Mouse (Mus musculus) bone marrow macrophage, adult 2 months (primary cell): ENCODE data around the gene Pitx3. TPM values are rescaled to one million over a fixed set of nuclear protein-coding genes. Genes with fewer than 3 reads are reported as not detected.
"Not testable (repeated sequence)": the region's sequence is repeated elsewhere in the genome, so short reads cannot be mapped to it uniquely, and the experiment has no call there.

ENCODE experiments used
- H3K27ac ChIP-seq: 2 replicates; pipeline ENCODE4 v1.5.1; 2012; ENCODE audit warnings: low read depth, low read length; ENCODE audit not compliant: insufficient read depth
- H3K4me1 ChIP-seq: 2 replicates; pipeline ENCODE4 v1.6.1; 2012; ENCODE audit warnings: low read length; ENCODE audit not compliant: control insufficient read depth, insufficient read depth
- H3K4me3 ChIP-seq: 2 replicates; pipeline ENCODE4 v1.5.1; 2012; ENCODE audit warnings: mild to moderate bottlenecking, low read length, moderate library complexity; ENCODE audit not compliant: insufficient read depth
- CTCF ChIP-seq: IDR thresholded peaks from 2 replicates; pipeline ENCODE4 v1.5.1; 2012; ENCODE audit warnings: low read depth, mild to moderate bottlenecking, low read length, moderate library complexity
- POLR2A ChIP-seq: IDR thresholded peaks from 2 replicates; pipeline ENCODE4 v1.6.1; 2012; ENCODE audit warnings: mild to moderate bottlenecking, low read depth, low read length, borderline replicate concordance
- polyA plus RNA-seq: library from polyadenylated mRNA; stranded (reverse); fragments of >200 nt; gene quantifications from 2 replicates; pipeline ENCODE4 v1.2.4, GENCODE M21; 2012; ENCODE audit not compliant: missing spikeins, insufficient read depth, insufficient read length

Pitx3 gene
- polyA plus RNA-seq, 1 experiment: not detected

- Histone ChIP-seq H3K4me3 (peak overlapping the region; percentile 19; the same call in 1 of the 2 replicates), H3K4me1 (peaks cover 9% of the 10 kb centered on the region), H3K27ac (no peak overlapping the region)
- TF ChIP-seq CTCF (no peak), POLR2A (no peak)
Measured at GRCm38 (mm10) chr19:46132577-46132976, 15.5 kb downstream of the Pitx3 start.

GRCm38 (mm10) chr19:46131694-46132525 lies 16.2 kb downstream of the Pitx3 start, which contains the start of gene Elovl3:
Gene Elovl3 (plus strand): TSS chr19:46131897.
- peak within 1 kb of the TSS; percentile 59 for H3K4me3 ChIP-seq
- TF ChIP-seq CTCF (no peak), POLR2A (no peak)
- H3K4me1 ChIP-seq: peaks cover 9% of the 10 kb centered on the region

GRCm38 (mm10) chr19:46131283-46131682 lies 16.8 kb downstream of the Pitx3 start:
- TF ChIP-seq CTCF (no peak), POLR2A (no peak)
- Histone ChIP-seq H3K4me1 (peaks cover 9% of the 10 kb centered on the region), H3K27ac (no peak overlapping the region), H3K4me3 (peak overlapping the region; percentile 59)

More at GRCm38 (mm10) chr19:46131694-46132525, 16.2 kb downstream of the Pitx3 start, which contains the start of gene Elovl3:
- H3K27ac ChIP-seq: no peak within 1 kb of the TSS; the same call in 1 of the 2 replicates

GRCm38 (mm10) chr19:46129737-46130136 lies 18.4 kb downstream of the Pitx3 start:
- H3K27ac ChIP-seq, H3K4me1 ChIP-seq, H3K4me3 ChIP-seq: not testable (repeated sequence)

DNA sequence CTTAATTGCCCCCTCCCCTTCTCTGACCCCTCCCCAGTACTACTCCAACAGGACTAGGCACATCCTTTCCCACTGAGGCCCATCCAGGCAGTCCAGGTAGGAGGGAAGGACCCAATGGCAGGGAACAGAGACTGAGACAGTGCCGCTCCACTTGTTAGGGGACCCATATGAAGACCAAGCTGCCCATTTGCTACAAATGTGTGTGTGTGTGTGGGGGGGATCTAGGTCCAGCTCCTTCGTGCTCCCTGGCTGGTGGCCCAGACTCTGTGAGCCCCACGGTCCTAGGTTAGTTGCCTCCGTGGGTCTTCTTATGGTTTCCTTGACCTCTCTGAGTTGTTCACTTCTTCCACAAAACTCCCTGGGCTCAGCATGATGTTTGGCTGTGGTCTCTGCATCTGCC lies 21.8 kb downstream of the Pitx3 start:
- no peak overlapping the region for H3K27ac ChIP-seq
- no peak for TF ChIP-seq CTCF
- no peak for TF ChIP-seq POLR2A
- peaks cover 4% of the 10 kb centered on the region; the same call in 1 of the 2 replicates for H3K4me1 ChIP-seq
- no peak overlapping the region for H3K4me3 ChIP-seq

- TF ChIP-seq POLR2A: no peak
- TF ChIP-seq CTCF: no peak
- Histone ChIP-seq H3K4me3 (no peak overlapping the region), H3K27ac (no peak overlapping the region), H3K4me1 (no peaks in the 10 kb centered on the region)
Measured at GRCm38 (mm10) chr19:46124651-46125050, 23.5 kb downstream of the Pitx3 start.

DNA sequence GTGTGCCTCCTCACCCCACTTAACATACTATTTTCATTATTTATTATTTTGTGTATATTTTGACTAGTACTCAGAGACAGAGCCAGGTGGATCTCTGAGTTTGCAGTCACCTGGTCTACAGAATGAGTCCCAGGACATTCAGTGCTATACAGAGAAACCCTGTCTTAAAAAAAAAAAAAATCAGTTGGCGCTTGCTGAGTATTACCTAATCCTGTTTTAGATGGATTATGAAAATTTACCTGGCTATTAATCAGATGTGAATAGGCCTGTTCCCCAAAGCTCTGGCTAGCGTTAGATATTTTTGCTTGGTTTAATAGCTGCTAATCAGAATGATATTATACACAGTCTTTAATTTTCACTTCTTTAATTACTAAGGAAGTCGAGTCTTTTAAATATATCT lies 24.2 kb downstream of the Pitx3 start:
- Histone ChIP-seq H3K4me3 (no peak overlapping the region), H3K4me1 (no peaks in the 10 kb centered on the region), H3K27ac (no peak overlapping the region)
- TF ChIP-seq CTCF: no peak
- TF ChIP-seq POLR2A: no peak

- Histone ChIP-seq H3K27ac (no peak overlapping the region), H3K4me1 (no peaks in the 10 kb centered on the region), H3K4me3 (no peak overlapping the region)
- TF ChIP-seq POLR2A (no peak), CTCF (no peak)
Measured at GRCm38 (mm10) chr19:46120872-46121271, 27.3 kb downstream of the Pitx3 start.

DNA sequence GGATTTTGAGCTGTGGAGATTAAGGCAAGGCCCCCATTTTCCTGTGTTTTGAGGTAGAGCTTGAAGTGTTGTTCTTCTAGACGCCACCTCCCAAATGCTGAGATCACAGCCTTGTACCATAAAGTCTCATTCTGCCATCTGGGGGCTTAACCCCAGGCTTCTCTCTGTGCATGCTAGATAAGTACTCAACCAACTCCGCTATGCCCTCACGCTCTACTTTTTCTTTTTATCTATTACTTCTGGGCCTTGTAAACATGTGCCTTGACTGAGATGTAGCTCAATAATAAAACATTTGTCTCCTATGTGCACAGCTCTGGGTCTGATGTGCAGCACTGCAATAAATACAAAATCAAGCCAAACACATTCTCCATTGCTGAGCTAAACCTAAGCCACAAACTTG lies 28.7 kb downstream of the Pitx3 start:
- Histone ChIP-seq H3K4me1 (no peaks in the 10 kb centered on the region), H3K27ac (no peak overlapping the region), H3K4me3 (no peak overlapping the region)
- TF ChIP-seq POLR2A (no peak), CTCF (no peak)

DNA sequence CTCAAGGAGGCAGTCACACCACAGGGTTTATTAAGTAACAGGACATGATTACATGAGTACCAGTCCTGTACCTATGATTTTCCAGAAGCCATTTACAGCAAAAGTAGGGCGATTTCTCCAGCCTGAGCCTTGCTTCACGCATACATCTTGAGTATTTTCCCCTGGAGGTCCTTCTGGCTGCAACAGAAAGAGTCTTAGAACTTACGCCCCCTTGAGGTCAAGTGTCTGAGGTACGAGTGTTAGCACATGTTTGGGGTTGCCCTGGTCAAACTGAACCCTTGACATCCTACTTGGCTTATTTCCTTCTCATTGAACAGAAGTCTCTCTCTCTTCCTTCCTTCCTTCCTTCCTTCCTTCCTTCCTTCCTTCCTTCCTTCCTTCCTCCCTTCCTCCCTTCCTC lies 33.5 kb downstream of the Pitx3 start:
- H3K27ac ChIP-seq: no peak overlapping the region
- no peak overlapping the region for H3K4me3 ChIP-seq
- no peaks in the 10 kb centered on the region for H3K4me1 ChIP-seq
- TF ChIP-seq CTCF (no peak), POLR2A (no peak)

DNA sequence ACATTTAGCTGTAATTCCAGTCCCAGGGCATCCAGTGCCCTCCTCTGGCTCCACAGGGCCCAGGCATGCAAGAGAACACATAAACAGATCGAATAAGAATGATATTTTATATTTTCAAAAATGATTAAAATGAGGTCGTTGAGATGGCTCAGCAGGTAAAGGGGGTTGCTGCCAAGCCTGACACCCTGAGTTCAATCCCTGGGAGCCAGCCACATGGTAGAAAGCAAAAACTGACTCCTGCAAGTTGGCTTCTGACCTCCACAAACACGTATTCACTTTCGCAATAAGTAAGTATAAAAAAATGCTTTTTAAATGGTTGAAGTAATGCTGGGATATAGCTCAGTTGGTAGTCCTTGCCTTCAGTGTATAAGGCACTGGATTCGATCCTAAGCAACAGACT lies 37.3 kb downstream of the Pitx3 start:
- Histone ChIP-seq H3K4me1 (no peaks in the 10 kb centered on the region), H3K27ac (no peak overlapping the region), H3K4me3 (no peak overlapping the region)
- TF ChIP-seq POLR2A: no peak
- no peak for TF ChIP-seq CTCF

- no peak overlapping the region for H3K4me3 ChIP-seq
- TF ChIP-seq CTCF (no peak), POLR2A (no peak)
- H3K4me1 ChIP-seq: no peaks in the 10 kb centered on the region
- no peak overlapping the region for H3K27ac ChIP-seq
Measured at GRCm38 (mm10) chr19:46110214-46110613, 37.9 kb downstream of the Pitx3 start.
